Mouse (Mus musculus) embryonic facial prominence, embryonic 15.5 days (tissue): ENCODE results near the gene Prkci. TPM values are rescaled to one million over a fixed set of nuclear protein-coding genes. Genes with fewer than 3 reads are reported as not detected.

Source experiments
- ATAC-seq: fragments of 200-750 bp; cut with Nextera tagmentation; 2 replicates; pipeline ENCODE4 v1.8.0; 2017; ENCODE audit warnings: low read depth, moderate TSS enrichment; ENCODE audit not compliant: insufficient number of reproducible peaks, low FRiP score, low TSS enrichment
- H3K27ac ChIP-seq: fragments of 300-500 bp; sonication (generic); replicated peaks from 2 replicates; pipeline ENCODE4 v1.5.1; 2015; ENCODE audit warnings: mild to moderate bottlenecking, inconsistent platforms
- H3K27me3 ChIP-seq: fragments of 300-500 bp; sonication (generic); 2 replicates; pipeline ENCODE4 v1.6.1; 2015; ENCODE audit warnings: inconsistent platforms
- H3K36me3 ChIP-seq: fragments of 300-500 bp; sonication (generic); 2 replicates; pipeline ENCODE4 v1.6.1; 2015; ENCODE audit warnings: mild to moderate bottlenecking, inconsistent platforms
- H3K4me1 ChIP-seq: fragments of 300-500 bp; sonication (generic); 2 replicates; pipeline ENCODE4 v1.6.1; 2015; ENCODE audit warnings: inconsistent platforms
- H3K4me2 ChIP-seq: fragments of 300-500 bp; sonication (generic); replicated peaks from 2 replicates; pipeline ENCODE4 v1.6.1; 2015; ENCODE audit warnings: mild to moderate bottlenecking, inconsistent platforms
- H3K4me3 ChIP-seq: fragments of 300-500 bp; sonication (generic); replicated peaks from 2 replicates; pipeline ENCODE4 v1.5.1; 2015; ENCODE audit warnings: mild to moderate bottlenecking, inconsistent platforms
- H3K9ac ChIP-seq: fragments of 300-500 bp; sonication (generic); 2 replicates; pipeline ENCODE4 v1.6.1; 2015; ENCODE audit warnings: inconsistent platforms
- H3K9me3 ChIP-seq: fragments of 300-500 bp; sonication (generic); replicated peaks from 2 replicates; pipeline ENCODE4 v1.6.1; 2016; ENCODE audit warnings: inconsistent platforms
- WGBS: fragments of 180-500 bp; shearing (Covaris S2); methylation state at CpG from one replicate; pipeline ENCODE4 v1.1.7; 2015; 5-methylcytosine and 5-hydroxymethylcytosine counted together
- polyA plus RNA-seq: library from polyadenylated mRNA; unstranded; fragments of >200 nt; fragmentation: Nextera tagmentation; extraction: Ambion mirVana; gene quantifications from 2 replicates; pipeline ENCODE4 v1.2.1, GENCODE M21; 2015

The Prkci gene
- polyA plus RNA-seq, 1 experiment from 2014 or later: 35.8 TPM

DNA sequence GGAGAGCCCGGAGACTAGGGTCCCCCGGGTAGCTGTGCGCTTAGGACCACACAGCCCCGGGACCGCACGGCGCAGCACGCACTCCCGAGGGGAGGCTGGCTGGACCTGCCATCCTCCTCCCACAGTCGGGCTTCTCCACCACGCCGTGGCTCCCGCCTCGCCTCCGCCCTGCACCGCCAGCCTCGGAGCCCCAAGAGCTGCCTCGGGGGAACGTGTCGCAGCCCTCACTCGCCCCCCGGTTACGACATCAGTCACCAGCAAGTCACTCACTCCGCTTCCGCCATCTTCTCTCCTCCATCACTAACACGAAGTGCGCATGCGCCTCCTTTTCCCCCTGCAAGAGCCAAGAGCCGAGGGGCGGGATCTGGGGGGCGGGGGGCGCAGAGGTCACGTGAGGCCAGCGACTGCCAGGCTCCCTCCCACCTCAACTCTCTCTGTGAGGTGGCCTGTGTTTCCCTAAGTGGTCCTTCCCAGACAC, 26.4 kb upstream of the Prkci start, which contains the start of gene Phc3:
Gene Phc3 (minus strand): TSS at position 312 of the 478 bp plus-strand sequence.
- H3K4me2 ChIP-seq: peak within 1 kb of the TSS; percentile 61
- peaks cover 16% of the 10 kb centered on the region for H3K36me3 ChIP-seq
- H3K27me3 ChIP-seq: no peaks in the 10 kb centered on the region
- H3K4me3 ChIP-seq: peak within 1 kb of the TSS; percentile 99
- H3K9me3 ChIP-seq: no peaks in the 10 kb centered on the region
- peak; percentile 88 for ATAC-seq
- WGBS: under 1% methylated on average over 28 of the region's 34 CpGs
- peaks cover 12% of the 10 kb centered on the region; the same call in 1 of the 2 replicates for H3K4me1 ChIP-seq
- H3K27ac ChIP-seq: peak within 1 kb of the TSS; percentile 90
- peak within 1 kb of the TSS; percentile 93 for H3K9ac ChIP-seq

DNA sequence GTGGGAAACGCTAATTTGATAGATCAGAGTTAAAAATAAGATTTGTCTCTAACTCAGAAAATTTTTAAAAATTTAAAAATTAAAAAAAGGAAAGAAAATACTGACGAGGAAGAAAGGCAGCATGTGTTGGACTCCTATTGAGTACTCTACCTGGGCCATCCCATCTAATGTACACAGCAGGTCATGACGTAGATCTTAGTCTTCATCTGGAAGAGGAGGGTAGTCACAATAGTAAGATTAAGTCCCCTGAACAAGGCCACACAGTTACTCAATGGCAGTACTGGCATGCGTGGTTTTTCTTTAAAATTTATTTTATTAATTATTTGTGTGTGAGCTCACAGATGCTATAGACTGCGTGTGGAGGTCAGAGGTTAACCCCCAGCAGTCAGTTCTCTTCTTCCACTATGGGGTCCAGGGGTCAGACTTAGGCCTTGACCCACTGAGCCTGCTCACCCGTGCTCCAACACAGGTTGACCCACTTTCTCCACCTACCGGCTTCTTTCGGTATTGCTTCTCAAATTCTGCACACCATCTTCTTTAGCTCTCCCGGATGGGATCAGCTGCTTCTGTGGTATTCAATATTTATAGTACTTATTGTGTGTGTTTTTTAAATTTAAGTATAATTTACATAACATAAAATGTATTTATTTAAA, 20.3 kb upstream of the Prkci start:
- no peak for ATAC-seq
- Histone ChIP-seq H3K4me1 (no peaks in the 10 kb centered on the region), H3K27me3 (no peaks in the 10 kb centered on the region), H3K9me3 (no peaks in the 10 kb centered on the region), H3K36me3 (no peaks in the 10 kb centered on the region), H3K9ac (no peak overlapping the region), H3K27ac (no peak overlapping the region), H3K4me2 (no peak overlapping the region), H3K4me3 (no peak overlapping the region)
- 44% methylated on average over 9 of the region's 9 CpGs for WGBS

DNA sequence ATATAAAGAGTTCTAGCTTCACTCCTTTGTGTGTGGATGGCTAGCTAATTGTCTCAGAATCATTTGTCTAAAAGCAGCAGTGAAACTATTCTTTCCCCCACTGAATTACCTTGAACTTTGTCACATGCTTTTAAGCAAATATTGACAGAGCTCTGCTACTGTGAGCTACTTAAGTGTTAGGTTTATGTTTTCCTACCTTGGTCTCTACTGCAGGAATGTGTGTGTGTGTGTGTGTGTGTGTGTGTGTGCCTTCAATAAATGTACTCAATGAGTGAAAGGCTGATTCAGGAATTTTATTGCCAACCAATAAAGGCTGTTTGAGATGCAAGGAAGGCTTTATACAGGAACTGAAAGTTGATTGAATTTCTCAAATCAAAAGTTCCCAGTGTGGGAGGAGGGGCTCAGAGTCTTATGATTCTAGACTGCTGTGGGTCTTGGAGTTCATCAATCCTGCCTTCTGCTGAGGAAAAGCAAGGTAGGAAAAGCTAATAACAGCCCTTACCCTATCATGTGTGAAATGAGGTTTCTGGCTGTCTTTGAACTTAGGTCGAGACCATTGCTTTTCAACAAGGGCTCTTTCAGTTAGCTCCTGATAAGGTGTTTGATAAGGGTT, 18.4 kb upstream of the Prkci start:
- no peaks in the 10 kb centered on the region for H3K4me1 ChIP-seq
- no peaks in the 10 kb centered on the region for H3K9me3 ChIP-seq
- H3K9ac ChIP-seq: no peak overlapping the region
- 77% methylated on average over 1 of the region's 1 CpGs for WGBS
- no peak for ATAC-seq
- H3K4me3 ChIP-seq: no peak overlapping the region
- no peak overlapping the region for H3K27ac ChIP-seq
- no peak overlapping the region for H3K4me2 ChIP-seq
- H3K36me3 ChIP-seq: no peaks in the 10 kb centered on the region
- H3K27me3 ChIP-seq: no peaks in the 10 kb centered on the region

DNA sequence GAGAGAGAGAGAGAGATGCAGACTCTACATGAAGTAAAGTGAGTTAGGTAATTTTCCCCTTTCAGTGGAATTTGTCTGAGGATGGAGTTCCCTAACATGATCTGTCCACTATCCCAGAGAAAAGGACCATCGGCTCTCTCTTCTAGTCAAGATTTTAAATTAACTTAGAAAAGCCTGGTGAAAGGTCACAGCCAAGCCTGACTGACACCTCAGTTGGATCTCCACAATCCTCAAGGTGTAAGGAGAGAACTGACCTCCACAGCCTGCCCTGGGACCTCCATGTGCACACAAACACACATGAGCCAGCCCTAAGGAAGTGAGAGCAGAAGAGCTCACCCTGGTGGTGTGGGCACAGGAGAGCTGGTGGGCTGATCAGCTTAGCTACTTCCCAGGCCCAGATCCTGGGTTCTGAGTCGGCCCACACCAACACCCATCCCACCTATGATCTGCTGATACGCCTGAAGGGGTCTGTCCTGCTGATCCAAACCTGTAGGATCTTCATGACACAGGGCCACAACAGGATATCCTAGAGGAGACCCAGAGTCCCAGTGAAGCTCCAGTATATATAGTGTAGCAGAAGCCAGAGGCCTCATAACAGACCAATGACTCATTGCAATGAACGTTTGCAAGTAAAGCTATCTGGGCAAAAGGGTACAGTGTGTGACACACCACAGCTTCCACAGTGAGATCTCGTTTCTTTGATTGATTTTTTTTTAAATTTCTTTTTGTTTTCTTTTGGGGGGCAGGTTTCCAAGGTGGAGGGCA, 13.7 kb upstream of the Prkci start:
- Histone ChIP-seq H3K9ac (no peak overlapping the region), H3K4me2 (no peak overlapping the region), H3K4me1 (no peaks in the 10 kb centered on the region), H3K4me3 (no peak overlapping the region), H3K9me3 (no peaks in the 10 kb centered on the region), H3K27me3 (no peaks in the 10 kb centered on the region), H3K36me3 (no peaks in the 10 kb centered on the region), H3K27ac (no peak overlapping the region)
- 64% methylated on average over 5 of the region's 5 CpGs for WGBS
- ATAC-seq: no peak; the same call in 1 of the 2 replicates

DNA sequence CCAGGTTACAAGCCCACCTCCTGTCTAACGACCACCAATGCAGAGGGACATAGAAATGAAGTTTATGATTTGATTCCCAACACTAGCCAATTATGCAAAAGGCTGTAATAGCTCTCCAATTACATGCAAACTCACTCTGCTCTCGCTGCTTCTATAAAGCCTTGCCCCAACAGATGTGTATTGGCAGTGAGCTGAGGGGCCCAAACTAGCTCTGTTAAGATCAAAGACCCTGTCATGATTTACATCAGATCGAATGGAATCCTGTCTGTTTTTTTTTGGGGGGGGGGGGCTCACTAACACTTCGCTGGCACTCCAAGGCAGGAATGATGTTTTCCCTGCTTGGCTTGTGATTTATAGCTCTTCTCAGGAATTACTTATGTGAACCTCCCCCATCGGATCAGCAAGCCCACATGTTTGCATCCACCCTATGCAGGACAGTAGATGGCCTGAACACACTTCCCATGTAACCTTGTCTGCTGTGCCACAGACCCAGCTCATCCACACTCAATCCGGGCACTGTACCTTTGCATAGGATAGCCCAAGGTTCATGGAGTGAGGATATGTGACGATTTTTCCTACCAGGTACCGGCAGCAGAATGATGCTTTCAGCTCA, 12.5 kb upstream of the Prkci start:
- H3K4me3 ChIP-seq: no peak overlapping the region
- H3K9ac ChIP-seq: no peak overlapping the region
- WGBS: 49% methylated on average over 8 of the region's 8 CpGs
- H3K9me3 ChIP-seq: no peaks in the 10 kb centered on the region
- no peaks in the 10 kb centered on the region for H3K27me3 ChIP-seq
- no peak for ATAC-seq
- H3K36me3 ChIP-seq: no peaks in the 10 kb centered on the region
- H3K4me2 ChIP-seq: no peak overlapping the region
- H3K27ac ChIP-seq: no peak overlapping the region
- H3K4me1 ChIP-seq: no peaks in the 10 kb centered on the region

DNA sequence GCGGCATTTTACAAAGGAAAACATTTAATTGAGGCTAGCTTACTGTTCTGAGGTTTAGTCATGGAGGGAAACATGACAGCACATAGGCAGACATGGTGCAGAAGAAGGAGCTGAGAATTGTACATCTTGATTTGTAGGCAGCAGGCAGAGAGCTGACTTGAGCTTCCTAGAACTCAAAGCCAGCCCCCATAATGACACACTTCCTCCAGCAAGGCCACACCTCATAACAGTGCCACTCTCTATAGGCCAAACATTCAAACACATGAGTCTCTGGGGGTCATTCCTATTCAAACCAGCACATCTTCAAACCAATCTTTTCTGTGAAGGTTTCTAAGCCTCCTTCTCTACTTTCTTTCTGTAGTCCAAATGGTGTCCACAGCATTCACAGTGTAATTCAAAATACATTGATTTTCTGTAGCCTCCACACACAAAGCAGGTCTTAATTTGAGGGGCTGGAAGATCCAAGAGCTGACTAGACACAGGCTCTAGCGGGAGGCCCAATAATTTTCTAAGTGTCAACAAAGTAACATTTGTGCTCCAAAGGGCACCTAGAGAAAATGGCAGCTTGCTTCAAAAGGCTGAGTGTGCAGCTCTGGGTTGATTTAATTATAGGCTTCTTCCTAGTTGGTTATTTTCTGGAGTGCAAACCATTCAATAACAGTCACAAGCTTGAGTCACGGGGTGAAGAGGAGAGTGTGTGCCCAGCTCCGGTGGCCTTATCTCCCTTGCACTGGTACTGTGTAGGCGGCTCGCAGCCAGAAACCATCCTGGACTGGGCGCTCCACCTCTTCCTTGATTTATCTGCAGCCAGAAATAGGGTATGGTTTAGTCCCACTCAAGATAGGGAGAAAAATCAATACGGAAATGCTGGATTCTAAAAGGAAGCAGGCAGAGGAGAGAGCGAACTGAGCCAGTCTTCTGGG, 7.9 kb upstream of the Prkci start:
- ATAC-seq: no peak
- Histone ChIP-seq H3K9ac (no peak overlapping the region), H3K9me3 (no peaks in the 10 kb centered on the region), H3K27ac (no peak overlapping the region), H3K36me3 (no peaks in the 10 kb centered on the region), H3K4me1 (no peaks in the 10 kb centered on the region), H3K4me3 (no peak overlapping the region), H3K27me3 (no peaks in the 10 kb centered on the region), H3K4me2 (no peak overlapping the region)
- WGBS: 84% methylated on average over 9 of the region's 9 CpGs

DNA sequence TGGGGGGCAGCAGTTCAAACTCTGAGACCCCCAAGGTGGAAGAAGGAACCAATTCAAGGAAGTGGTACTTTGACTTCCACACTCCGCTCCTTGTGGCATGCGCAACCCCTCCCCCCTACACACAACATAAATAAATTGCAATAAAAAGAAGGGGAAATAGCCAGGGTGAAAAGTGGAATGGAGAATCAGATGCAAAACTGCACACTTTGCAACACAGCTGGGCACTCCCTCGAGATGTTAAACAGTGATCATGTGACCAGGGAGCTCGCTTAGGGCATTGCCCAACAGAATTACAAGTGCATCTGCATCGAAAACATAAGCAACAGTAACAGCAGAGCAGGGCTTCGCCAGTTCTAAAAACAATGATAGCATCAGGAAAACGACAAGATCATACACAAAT, 3.4 kb upstream of the Prkci start:
- no peak for ATAC-seq
- Histone ChIP-seq H3K36me3 (no peaks in the 10 kb centered on the region), H3K4me1 (peaks cover 7% of the 10 kb centered on the region; the same call in 1 of the 2 replicates), H3K9me3 (no peaks in the 10 kb centered on the region), H3K4me2 (no peak overlapping the region), H3K27me3 (no peaks in the 10 kb centered on the region), H3K9ac (no peak overlapping the region), H3K27ac (no peak overlapping the region), H3K4me3 (no peak overlapping the region)
- 71% methylated on average over 7 of the region's 7 CpGs for WGBS

DNA sequence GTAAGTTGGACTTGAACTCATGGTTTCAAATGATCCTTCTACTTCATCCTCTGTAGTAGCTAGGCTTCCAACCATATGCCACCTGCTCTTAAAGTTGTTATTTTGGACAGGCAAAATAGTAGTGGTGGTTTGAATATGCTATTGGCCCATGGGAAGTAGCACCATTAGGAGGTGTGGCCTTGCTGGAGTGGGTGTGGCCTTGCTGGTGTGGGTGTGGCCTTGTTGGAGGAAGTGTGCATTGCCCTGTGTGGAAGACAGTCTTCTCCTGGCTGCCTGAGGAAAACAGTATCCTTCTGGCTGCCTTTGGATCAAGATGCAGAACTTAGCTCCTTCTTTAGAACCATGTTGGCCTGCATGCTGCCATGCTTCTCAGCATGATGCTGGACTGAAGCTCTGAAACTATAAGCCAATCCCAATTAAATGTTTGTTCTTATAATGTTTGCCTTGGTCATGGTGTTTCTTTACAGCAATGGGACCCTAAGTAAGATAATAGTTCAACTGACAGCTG, 2.4 kb upstream of the Prkci start:
- Histone ChIP-seq H3K9me3 (no peaks in the 10 kb centered on the region), H3K4me3 (no peak overlapping the region), H3K9ac (no peak overlapping the region), H3K27ac (no peak overlapping the region), H3K27me3 (no peaks in the 10 kb centered on the region), H3K4me2 (no peak overlapping the region), H3K4me1 (peaks cover 13% of the 10 kb centered on the region), H3K36me3 (no peaks in the 10 kb centered on the region)
- ATAC-seq: no peak

DNA sequence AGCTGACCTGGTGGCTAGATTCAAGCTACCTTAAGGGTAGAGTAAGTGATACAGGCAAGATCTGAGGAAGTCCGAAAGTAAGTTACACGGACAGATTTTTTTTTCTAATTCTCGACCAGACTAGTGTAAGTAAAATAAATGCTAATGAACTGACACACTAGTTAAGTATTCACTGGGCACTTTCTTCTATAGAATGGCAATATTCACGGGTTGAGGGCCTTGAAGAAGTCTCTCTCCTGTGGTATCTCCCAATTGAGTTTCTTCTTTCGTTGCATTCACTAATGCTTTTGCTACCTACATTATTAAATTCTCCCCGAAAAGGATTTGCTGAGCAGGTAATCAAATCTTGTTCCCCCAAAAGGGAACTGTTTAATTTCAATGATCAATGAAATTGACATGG, 688 bp upstream of the Prkci start:
- WGBS: 17% methylated on average over 6 of the region's 6 CpGs
- 0 out of 2 replicates have a peak overlapping the region, but pooled peaks have one; percentile 76 for H3K9ac ChIP-seq

DNA sequence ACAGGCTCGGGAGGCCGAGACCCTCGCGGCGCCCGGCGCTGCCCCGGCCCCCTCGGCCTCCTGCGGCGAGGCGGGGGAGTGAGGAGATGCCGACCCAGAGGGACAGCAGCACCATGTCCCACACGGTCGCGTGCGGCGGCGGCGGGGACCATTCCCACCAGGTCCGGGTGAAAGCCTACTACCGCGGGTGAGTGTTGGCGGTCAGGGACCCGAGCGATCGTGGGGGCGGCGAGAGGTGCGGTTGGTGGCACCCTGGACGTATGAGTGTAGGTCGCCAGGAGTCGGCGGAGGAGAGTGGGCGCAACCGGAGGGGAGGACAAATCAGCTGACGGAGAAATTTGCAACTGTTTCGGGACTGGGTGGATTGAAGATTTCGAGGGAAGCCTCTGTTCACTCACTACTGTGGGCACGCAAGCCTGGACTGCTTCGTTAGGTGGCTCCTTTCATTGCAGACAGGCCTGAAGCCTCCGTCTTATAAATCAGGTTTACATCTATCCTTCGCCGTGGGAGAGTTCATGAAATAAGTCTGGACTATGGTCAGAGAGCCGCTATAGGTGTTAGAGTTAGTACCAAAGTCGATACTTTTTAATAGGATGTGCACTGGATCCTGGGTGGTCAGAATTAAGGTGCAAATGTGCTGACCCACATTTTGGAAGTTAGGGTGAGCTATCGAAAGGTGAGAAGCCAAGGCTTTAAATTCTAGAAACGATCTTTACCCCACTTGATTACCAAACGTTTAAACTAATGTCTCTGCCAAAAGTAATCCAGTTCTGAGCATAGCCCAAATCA, 546 bp downstream of the Prkci start:
- under 1% methylated on average over 49 of the region's 49 CpGs for WGBS
- Histone ChIP-seq H3K9ac (peak overlapping the region; percentile 76), H3K4me1 (peaks cover 32% of the 10 kb centered on the region), H3K9me3 (no peaks in the 10 kb centered on the region), H3K4me2 (peak overlapping the region; percentile 53), H3K27me3 (no peaks in the 10 kb centered on the region), H3K36me3 (no peaks in the 10 kb centered on the region), H3K27ac (peak overlapping the region; percentile 85), H3K4me3 (peak overlapping the region; percentile 85)
- ATAC-seq: no peak; the same call in 1 of the 2 replicates

More for the DNA sequence above, 688 bp upstream of the Prkci start:
- Histone ChIP-seq H3K27me3 (no peaks in the 10 kb centered on the region), H3K36me3 (no peaks in the 10 kb centered on the region), H3K4me3 (peak overlapping the region; percentile 85), H3K4me2 (peak overlapping the region; percentile 53), H3K9me3 (no peaks in the 10 kb centered on the region), H3K4me1 (peaks cover 26% of the 10 kb centered on the region), H3K27ac (peak overlapping the region; percentile 85; the same call in 1 of the 2 replicates)
- ATAC-seq: no peak
